In the genomic region with DNA sequence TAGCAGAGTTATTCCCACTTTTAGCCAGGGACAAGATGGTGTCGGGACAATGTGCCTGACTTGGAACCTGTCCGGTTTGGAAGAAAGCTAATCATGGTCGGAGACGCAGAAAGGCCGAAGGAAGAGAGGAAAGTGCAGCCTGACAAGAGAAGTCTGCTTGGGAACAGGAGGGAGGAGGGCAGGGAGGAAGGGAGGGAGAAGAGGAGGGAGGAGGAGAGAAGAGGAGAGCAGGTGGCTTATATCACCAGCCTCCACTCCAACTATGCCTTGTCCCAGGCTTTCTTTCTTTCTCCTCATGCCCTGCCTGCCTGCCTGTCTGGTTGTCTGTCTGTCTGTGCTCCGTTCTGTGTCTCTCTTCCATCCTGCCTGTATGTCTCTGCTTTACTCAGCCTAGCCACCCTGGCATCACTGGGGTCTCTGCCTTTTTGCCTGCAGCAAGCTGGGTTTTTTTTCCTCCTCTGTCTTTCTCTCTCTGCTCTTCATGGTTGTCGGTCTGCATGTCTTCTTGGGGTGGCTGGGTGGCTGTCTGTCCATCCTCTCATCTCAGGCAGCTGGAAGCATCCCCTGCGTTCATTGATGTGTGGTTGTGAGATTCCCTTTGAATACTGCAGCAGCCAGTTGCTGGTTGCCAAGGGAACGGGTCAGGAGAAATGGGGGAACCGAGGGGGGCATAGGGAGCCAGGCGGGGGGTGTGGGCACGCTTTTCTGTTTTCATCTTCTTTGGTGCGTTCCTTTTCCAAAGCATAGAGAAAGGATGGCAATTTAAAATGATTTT, we compare ENCODE assay signal across 10 mouse cellular contexts.
DNase-seq lines count a peak whose midpoint lies in the region; ATAC-seq lines count a peak whose summit lies in the region.
"Had no signal": no experiment of that assay in that cellular context is flagged by ENCODE, and none has a peak within 500 bp of the region (broad histone marks: within the 10 kb centered on the region; RNA-seq: fewer than 3 reads in every experiment).

No protein-coding gene starts in this region.

- peaks cover 23% of the 10 kb centered on the region for H3K27me3 ChIP-seq in hindbrain, embryonic 10.5 days (ENCODE audit: insufficient read depth, poor library complexity, severe bottlenecking)
- H3K27me3 ChIP-seq in midbrain, embryonic 11.5 days (ENCODE audit: control insufficient read depth, insufficient read depth, low read length), result no peaks in the 10 kb centered on the region

- H3K4me2 ChIP-seq in midbrain, embryonic 11.5 days, result peak overlapping the region; percentile 29

- peak overlapping the region; percentile 44; the same call in 1 of the 2 replicates for H3K9ac ChIP-seq in midbrain, embryonic 11.5 days (ENCODE audit: low read length)

- peaks cover 46% of the 10 kb centered on the region for H3K4me1 ChIP-seq in hindbrain, embryonic 10.5 days (replicated peaks)
- H3K4me1 ChIP-seq in midbrain, embryonic 11.5 days (ENCODE audit: control insufficient read depth, insufficient read depth, low read length), result peaks cover 27% of the 10 kb centered on the region

- H3K9me3 ChIP-seq in hindbrain, embryonic 10.5 days, result no peaks in the 10 kb centered on the region
- no peaks in the 10 kb centered on the region for H3K9me3 ChIP-seq in midbrain, embryonic 11.5 days (ENCODE audit: control insufficient read depth, low read length)

- peak; percentile 73 for ATAC-seq in midbrain, embryonic 11.5 days (ENCODE audit: low FRiP score)

- peak overlapping the region; percentile 9; the same call in 1 of the 2 replicates for H3K4me3 ChIP-seq in hindbrain, embryonic 10.5 days
- no peak overlapping the region for H3K4me3 ChIP-seq in midbrain, embryonic 11.5 days (ENCODE audit: low read depth, low read length)
- H3K4me3 ChIP-seq: myocyte had no signal

- WGBS in hindbrain, embryonic 10.5 days, result 42% methylated on average over 13 of the region's 13 CpGs
- WGBS in midbrain, embryonic 11.5 days, result 33% methylated on average over 13 of the region's 13 CpGs

- H3K36me3 ChIP-seq in hindbrain, embryonic 10.5 days, result no peaks in the 10 kb centered on the region
- H3K36me3 ChIP-seq in midbrain, embryonic 11.5 days (ENCODE audit: control insufficient read depth, insufficient read depth, low read length), result no peaks in the 10 kb centered on the region

- DNase-seq in heart, postnatal 10 days, result peak; percentile 12 to 19
- DNase-seq in heart, adult 8-10 months (ENCODE audit: low spot score), result no peak
- peak; percentile 69 for DNase-seq in brain, adult 2 months (ENCODE audit: low read depth, low spot score)
- peak; percentile 39 for DNase-seq in hindbrain, embryonic 10.5 days (ENCODE audit: low spot score)
- DNase-seq in midbrain, embryonic 11.5 days (ENCODE audit: low spot score, missing footprints), result peak; percentile 90
- no peak for DNase-seq in gastrocnemius, postnatal 36 days
- DNase-seq in thymus, adult 18-20 months, result no peak
- no peak for DNase-seq in heart, postnatal 4 days
- DNase-seq: B cell, adult 2 months had no signal

- intact Hi-C loops in heart, postnatal 10 days (cut with DNase I), result no loop called here
- intact Hi-C loops in gastrocnemius, postnatal 36 days (cut with DNase I), result loop anchor here (2.0 kb wide), 1 partner anchor 108 kb away; no protein-coding TSS in a partner anchor

- H3K27ac ChIP-seq in hindbrain, embryonic 10.5 days, result peak overlapping the region; percentile 68
- H3K27ac ChIP-seq in midbrain, embryonic 11.5 days (ENCODE audit: low read depth, low read length), result peak overlapping the region; percentile 22; the same call in 1 of the 2 replicates

Comparison
In these comparisons a context has a peak if more than half of its experiments do, and no peak if none do; other contexts are left out.
1. DNase-seq: peak in heart, postnatal 10 days (2 of 2), brain, adult 2 months (single experiment), hindbrain, embryonic 10.5 days (single experiment) and midbrain, embryonic 11.5 days (single experiment); none in heart, adult 8-10 months (single experiment), gastrocnemius, postnatal 36 days (0 of 2), thymus, adult 18-20 months (0 of 2) and heart, postnatal 4 days (single experiment).